Mouse (Mus musculus) megakaryocyte progenitor cell, adult 5-6 weeks (primary cell): Measurements from ENCODE around the gene Calm1. TPM values are rescaled to one million over a fixed set of nuclear protein-coding genes. Genes with fewer than 3 reads are reported as not detected.
"Not testable (repeated sequence)": the region's sequence is repeated elsewhere in the genome, so short reads cannot be mapped to it uniquely, and the experiment has no call there.

Experiments used
- ATAC-seq: replicated peaks from 2 replicates; pipeline ENCODE4 v1.8.0; 2016; ENCODE audit warnings: mild to moderate bottlenecking, moderate TSS enrichment, inconsistent platforms; ENCODE audit not compliant: poor library complexity
- total RNA-seq, 2 experiments: library from RNA; stranded (forward) in 1 of 2; stranded (reverse) in 1 of 2; fragments of 157-497, 149-512 nt in 1 of 2; fragments of 200-1000 nt in 1 of 2; gene quantifications; 2 replicates each; pipeline versions ENCODE4 v1.2.3 to v1.2.4; 2015 to 2017

Calm1 gene
- total RNA-seq (2015) (340 and 447 TPM in 2 replicates), total RNA-seq (2017) (536 and 549 TPM in 2 replicates)

- ATAC-seq = peak; percentile 78
Observed at GRCm38 (mm10) chr12:100198967-100199660, at the start of gene Calm1. Gene Calm1, plus strand, starts transcription at chr12:100199435.

DNA sequence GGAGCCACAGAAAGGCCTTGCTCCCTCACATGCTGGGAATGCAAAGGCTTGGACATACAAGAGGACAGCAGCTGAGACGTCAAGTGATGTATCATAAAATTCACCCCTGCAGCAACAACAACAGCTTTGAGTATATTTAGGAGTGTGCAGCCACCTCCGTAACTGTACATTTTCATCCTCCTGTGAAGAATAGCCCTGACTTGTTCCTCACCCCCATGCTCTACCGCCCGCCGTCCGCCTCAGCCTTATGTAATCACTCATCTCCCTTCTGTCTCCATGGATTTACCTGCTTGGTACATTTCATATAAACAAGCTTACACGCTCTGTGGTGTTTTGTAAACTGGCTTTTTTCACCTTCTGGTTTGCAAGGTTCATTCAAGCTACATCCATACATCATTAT lies 46.8 kb upstream of the Calm1 start:
- no peak for ATAC-seq

DNA sequence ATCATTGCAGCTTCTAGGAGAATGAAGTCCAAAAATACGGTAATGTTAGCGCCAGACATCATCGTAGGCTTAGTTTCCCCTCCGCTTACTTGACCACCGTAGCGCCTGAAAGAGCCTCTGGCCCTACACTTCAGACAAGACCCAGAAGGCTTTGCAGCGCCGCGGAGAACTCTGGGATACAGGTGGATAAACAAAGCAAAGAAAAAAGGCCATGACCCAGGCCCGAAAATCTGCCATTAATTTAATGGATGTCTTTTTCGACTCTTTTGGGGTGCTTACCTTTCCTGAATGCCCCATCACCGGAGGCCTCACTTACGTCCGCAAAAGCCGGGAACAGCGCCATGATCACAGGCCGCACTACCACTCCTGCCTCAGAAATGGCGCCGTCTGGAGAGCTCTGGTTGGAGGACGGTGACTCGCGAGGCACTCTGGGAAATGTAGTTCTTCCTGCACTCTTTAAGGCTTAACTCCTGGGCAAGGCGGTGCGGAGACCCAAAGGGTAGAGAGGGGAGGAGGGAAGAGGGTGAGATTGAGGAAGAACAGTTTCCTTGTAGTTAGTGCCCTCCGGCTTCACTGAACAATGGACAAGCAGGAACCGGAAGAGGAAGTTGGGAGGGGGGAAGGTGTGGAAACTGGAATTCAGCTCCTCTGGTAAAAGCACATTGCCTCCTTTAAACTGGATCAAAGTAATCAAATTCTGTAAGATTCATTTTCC lies 39.8 kb upstream of the Calm1 start, which contains the start of gene Nrde2:
Nrde2 (minus strand) TSS at position 393 of the 715 bp plus-strand sequence.
- peak; percentile 99 for ATAC-seq

- no peak for ATAC-seq
Observed at GRCm38 (mm10) chr12:100164991-100165500, 34.2 kb upstream of the Calm1 start.

GRCm38 (mm10) chr12:100166177-100166576 lies 33.1 kb upstream of the Calm1 start:
- peak; percentile 63 for ATAC-seq

- no peak for ATAC-seq
Observed at GRCm38 (mm10) chr12:100166939-100167338, 32.3 kb upstream of the Calm1 start.

GRCm38 (mm10) chr12:100167502-100167901 lies 31.7 kb upstream of the Calm1 start:
- no peak for ATAC-seq

GRCm38 (mm10) chr12:100167931-100168871 lies 31.0 kb upstream of the Calm1 start:
- ATAC-seq = peak; percentile 82

- no peak for ATAC-seq
Observed at GRCm38 (mm10) chr12:100172481-100172880, 26.8 kb upstream of the Calm1 start.

DNA sequence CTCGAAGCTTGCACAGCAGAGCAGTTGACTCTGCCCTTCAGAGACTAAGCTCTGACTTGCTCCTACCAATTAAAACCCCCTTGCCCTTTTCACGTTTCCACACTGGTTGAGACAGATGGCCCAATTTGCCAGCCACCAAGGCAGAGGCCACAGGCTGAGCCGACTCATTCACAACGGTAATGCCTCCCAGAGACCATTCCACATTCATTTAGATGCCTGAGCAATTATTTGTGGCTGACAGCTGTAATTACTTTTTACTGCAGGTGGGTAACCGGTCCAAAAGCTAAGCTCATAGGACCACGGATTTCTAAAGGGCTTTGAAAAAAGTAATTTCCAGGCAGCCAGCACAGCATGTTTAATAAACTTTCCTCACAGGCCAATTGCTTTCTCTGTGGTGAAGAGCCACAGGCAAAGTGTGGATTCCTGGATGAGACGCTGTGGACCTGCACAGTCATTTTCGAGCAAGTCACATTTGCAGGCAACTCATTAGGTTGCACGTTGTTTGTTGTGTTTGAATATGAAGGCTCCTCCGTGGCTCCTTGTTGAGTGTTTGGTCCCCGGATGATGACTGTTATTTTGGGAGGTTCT lies 22.7 kb upstream of the Calm1 start:
- ATAC-seq = no peak

- ATAC-seq = no peak
Observed at GRCm38 (mm10) chr12:100178898-100179440, 20.3 kb upstream of the Calm1 start.

DNA sequence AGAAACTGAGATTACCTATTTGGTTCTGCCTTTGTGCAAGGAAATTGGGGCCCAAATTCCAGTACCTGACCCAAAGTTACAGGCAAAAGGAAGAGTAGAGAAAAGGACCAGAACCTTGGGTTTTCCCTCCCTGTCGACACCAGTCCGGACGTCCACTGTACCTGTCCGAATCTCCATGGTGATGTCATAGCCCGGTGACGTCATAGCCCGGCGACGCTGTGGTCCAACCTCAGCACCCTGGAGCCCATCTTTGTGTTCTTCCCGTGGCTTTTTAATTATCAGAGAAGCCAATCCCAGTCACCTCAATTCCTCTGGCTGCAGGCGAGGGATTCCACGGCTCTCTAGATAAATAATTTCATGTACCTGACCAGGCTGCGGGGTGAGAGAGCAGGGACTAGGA lies 18.4 kb upstream of the Calm1 start:
- ATAC-seq = no peak

GRCm38 (mm10) chr12:100182676-100183075 lies 16.6 kb upstream of the Calm1 start:
- ATAC-seq = no peak

- peak; percentile 45 for ATAC-seq
Observed at GRCm38 (mm10) chr12:100183970-100184369, 15.3 kb upstream of the Calm1 start.

DNA sequence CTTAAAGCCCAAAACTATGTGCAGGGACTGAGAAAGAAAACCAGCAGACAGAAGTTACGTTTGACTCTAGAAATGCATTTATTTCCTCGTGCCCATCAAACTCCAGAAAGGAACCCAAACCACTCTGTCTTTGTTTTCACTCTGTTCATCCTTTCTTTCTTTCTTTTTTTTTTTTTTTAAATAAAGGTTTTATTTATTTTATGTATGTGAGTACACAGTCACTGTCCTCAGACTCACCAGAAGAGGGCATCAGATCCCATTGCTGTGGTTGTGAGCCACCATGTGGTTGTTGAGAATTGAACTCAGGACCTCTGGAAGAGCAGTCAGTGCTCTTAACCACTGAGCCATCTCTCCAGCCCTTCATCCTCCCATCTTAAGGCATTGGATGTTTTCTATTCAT lies 14.3 kb upstream of the Calm1 start:
- not testable (repeated sequence) for ATAC-seq

DNA sequence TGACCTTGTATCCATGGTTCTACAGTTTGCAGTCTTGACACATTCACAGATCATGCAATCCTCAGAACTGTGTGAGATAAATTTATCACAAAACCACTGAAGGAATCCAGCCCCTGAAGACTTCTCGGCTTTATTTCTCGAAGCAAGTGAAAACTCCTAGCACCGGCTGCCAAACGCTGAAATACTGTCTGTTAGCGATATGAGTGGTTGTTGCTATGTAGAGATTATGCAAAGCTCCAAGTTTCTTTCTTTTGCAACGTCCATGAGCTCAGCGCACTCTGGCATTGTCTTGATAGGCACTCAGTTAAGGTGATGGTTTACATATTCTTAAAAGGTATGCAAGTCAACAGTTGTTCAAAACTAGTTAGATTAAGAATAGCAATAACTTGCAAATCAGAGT lies 13.3 kb upstream of the Calm1 start:
- peak; percentile 33 for ATAC-seq

- no peak for ATAC-seq
Observed at GRCm38 (mm10) chr12:100186376-100186775, 12.9 kb upstream of the Calm1 start.

GRCm38 (mm10) chr12:100187013-100187755 lies 12.1 kb upstream of the Calm1 start:
- ATAC-seq = peak; percentile 89

DNA sequence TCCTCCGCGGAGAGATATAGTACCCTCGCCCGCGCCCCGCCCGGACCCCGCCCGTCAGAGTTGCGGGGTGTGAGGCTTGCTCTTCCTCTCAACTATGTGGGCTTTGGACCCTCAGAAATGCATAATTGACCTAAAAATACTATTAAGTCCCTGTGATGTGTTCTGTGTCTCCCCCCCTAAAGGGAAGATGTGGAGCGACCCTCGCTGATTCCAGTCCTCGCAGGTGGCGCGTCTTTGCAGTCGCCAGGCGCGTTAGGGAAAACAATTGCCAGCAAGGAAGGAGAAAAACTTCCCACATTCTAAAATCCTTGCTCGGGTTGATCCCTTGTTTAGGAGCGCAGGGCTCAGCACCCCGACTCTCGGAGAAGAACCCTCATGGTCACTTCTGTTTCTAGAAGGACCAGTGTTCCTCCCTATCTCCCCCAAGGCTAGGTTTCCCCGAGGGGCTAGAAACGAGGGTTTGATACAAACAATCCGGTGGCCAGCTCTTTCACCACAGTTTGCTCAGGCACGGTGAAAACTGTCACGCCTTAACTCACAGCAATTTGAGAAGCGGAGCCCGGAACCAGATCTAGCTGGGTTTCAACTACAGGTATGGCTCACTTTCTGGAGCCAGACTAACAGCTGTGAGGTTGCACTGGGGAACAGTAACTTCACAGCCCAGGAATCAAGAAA lies 11.3 kb upstream of the Calm1 start:
- ATAC-seq = no peak
